Mouse (Mus musculus): Measurements from ENCODE around the gene Uchl3.

Gene Uchl3

GRCm38 (mm10) chr14:101666536-101666935 is 12.8 kb downstream of the Uchl3 start:
- no peak for DNase-seq (ENCODE audit: low spot score in 2 of 2)

DNA sequence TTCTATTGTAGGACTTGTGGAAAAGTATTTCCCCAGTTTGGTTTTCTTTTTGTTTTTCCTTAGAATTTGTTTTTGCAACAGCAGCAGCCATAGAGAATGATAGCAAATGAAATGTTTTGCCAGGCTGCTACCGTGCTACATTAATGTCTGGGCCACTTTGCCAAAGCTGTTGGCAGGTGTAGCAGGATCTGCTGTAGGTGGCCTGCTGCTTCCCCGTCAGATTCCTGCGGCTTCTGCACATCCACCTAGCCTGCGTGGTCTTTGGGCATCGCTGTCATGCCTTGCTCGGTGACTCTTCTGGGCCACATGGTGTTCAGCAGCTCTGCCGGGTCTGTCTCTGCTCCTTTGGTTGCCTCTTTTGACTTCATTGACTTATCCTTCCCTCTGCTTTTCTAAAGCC is 14.9 kb downstream of the Uchl3 start:
- no peak for DNase-seq (ENCODE audit: low spot score in 2 of 2)

GRCm38 (mm10) chr14:101672226-101672625 is 18.5 kb downstream of the Uchl3 start:
- DNase-seq (ENCODE audit: low spot score in 2 of 2): no peak

- DNase-seq (ENCODE audit: low spot score in 2 of 2): no peak
Observed at GRCm38 (mm10) chr14:101687696-101688095, 33.9 kb downstream of the Uchl3 start.

GRCm38 (mm10) chr14:101688406-101688805 is 34.6 kb downstream of the Uchl3 start:
- no peak for DNase-seq (ENCODE audit: low spot score in 2 of 2)

DNA sequence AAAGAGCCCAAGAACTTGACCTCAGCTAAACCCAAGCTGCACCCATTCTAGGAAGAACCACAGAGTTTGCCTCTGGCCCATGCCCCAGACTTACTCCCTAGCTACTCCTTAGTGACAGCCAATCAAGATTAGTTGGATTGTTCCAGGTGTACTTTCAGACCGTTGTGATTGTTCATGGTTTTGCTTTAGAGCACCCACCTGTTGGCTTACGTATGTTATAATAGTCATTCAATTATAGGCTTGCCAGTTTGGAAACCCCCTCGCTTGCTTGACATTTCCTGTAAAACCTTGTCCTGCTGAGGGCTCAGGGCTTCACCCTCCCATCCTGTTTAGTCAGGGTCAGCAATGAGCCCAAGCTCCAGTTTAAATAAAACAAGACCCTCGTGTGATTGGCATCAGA is 50.7 kb downstream of the Uchl3 start:
- no peak for DNase-seq (ENCODE audit: low spot score in 2 of 2)

DNA sequence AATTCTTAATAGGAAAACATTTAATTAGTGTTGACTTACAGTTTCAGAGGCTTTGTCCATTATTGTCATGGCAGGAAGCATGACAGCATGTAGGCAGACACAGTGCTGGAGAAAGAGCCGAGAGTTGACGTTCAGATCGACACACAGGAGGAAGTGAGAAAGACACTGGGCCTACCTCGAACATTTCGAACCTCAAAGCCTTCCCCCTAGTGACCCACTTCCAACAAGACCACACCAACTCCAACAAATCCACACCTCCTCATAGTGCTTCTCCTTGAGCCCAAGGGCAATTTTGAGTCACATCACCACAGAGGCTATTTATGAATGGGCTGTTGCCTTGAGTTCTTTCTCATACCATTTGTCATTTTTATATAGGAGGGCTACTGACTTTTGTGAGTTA is 53.3 kb downstream of the Uchl3 start:
- DNase-seq (ENCODE audit: low spot score in 2 of 2): no peak

- DNase-seq (ENCODE audit: low spot score in 2 of 2): no peak
Observed at GRCm38 (mm10) chr14:101714414-101714813, 60.6 kb downstream of the Uchl3 start.

DNA sequence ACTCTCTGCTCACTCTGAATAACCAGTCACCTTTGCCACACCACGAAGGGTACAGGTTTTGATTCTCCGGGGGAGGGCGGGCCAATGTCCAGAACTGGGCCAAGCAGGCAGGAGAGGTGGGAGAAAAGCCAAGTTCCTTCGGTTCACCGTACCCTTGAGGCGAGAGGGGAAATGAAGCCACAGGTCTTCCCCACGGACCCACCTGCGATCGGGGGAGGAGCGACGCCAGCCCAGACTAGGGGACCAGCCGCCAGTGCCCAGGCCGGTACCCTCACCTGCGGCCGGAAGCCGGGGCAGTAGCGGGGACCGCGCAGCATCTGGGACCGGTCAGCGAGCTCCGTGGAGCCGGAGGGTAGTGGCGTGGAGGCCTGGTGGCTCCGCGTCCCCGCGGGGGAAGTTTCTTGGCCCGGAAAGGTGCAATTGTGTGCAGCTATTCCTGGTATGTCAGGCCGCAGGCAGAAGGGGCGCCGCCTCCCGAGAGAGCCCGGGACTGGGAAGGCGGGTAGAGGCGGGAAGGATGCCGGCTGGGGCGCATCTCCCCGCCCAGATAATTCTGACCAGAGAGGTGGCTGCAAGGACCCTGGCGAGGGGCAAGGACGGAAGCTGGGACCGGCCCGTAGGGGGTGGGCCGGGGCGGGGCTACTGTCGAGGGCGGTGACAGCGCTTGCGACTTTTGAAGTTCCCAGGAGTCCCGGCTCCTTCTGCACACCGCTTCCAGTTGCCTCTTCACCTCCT is 75.6 kb downstream of the Uchl3 start, which contains the start of the genes Gm9922 and Lmo7:
Gene Gm9922, minus strand, starts transcription at position 578 of the 735 bp plus-strand sequence.
Gene Lmo7, plus strand, starts transcription at position 721 of the 735 bp plus-strand sequence.
- no peak for DNase-seq (ENCODE audit: low spot score in 2 of 2)

DNA sequence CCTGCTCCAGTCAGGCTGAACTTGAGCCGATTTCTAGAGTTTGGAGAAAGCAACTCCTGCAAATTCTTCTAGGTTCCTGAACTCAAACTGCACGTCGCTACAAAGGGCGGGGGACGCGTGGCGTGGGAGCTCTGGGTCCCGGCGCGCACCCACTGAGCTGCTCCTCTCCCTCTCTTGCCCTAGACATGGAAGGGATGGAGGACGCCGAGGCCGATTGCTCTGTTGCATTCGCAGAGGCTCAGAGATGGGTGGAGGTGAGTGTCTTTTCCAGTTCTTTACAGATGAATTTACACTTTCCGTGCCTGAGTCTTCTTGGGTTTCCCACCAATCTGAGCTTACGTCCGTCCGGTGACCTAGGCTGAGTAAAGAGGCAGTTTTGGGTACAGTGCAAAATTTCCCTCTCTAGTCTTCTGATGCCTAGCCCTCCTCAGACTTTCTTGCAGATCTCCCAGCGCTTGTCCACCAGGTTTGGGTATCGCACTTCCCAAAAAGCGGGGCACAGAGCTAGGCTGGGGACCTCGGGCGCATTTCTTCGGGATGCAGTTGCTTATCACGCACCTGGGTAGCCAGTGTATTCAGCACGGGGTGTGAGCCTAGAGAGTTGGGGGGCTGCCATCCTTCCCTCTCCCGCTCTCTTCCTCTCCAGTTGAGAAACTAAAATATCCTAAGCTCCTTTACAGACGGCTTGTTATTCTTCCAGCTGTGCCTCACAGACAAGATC is 76.4 kb downstream of the Uchl3 start:
- DNase-seq (ENCODE audit: low spot score in 2 of 2): no peak

- no peak for DNase-seq (ENCODE audit: low spot score in 2 of 2)
Observed at GRCm38 (mm10) chr14:101733542-101734303, 80.0 kb downstream of the Uchl3 start.

DNA sequence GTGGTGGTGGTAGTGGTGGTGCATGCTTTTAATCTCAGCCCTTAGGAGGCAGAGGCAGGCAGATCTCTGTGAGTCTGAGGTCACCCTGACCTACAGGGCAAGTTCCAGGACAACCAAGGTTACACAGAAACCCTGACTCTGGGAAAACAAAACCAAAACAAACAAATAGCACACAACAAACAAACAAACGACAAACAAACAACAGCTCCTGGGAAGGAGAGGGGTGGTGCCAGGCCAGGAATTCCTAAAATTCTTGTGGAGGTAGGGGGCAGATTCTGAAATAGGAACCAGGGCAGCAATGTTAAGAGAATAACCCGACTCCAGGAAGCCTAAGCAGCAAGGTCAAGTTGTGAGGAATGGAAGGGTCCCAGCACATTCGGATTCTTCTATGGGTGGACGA is 83.7 kb downstream of the Uchl3 start:
- no peak for DNase-seq (ENCODE audit: low spot score in 2 of 2)
